Mouse (Mus musculus) spleen, adult 2 months (tissue): Measurements from ENCODE around the gene Tnfrsf26. TPM values are rescaled to one million over a fixed set of nuclear protein-coding genes. Genes with fewer than 3 reads are reported as not detected.
A peak's percentile ranks its signal among the peaks of the same experiment; 100 is the strongest.

Experiments
- DNase-seq, 2 experiments: peaks; one replicate each; pipeline versions ENCODE4 v3.0.0 to v3.0.0-alpha.2; 2012 to 2021; ENCODE audit warnings: low spot score in 2 of 2, low read depth in 1 of 2
- H3K27ac ChIP-seq: fragments of 200-500 bp; 2 replicates; pipeline ENCODE4 v1.5.1; 2012; ENCODE audit warnings: low read length, inconsistent platforms; ENCODE audit not compliant: insufficient read depth
- H3K27me3 ChIP-seq: fragments of 200-500 bp; 2 replicates; pipeline ENCODE4 v1.6.1; 2012; ENCODE audit warnings: mild to moderate bottlenecking, moderate library complexity, low read length, inconsistent platforms; ENCODE audit not compliant: control insufficient read depth, insufficient read depth
- H3K36me3 ChIP-seq: fragments of 200-500 bp; 2 replicates; pipeline ENCODE4 v1.6.1; 2012; ENCODE audit warnings: mild to moderate bottlenecking, low read length, inconsistent platforms; ENCODE audit not compliant: control insufficient read depth, insufficient read depth
- H3K4me1 ChIP-seq: fragments of 200-500 bp; 2 replicates; pipeline ENCODE4 v1.6.1; 2011; ENCODE audit warnings: inconsistent platforms; ENCODE audit not compliant: control insufficient read depth, insufficient read depth, insufficient read length
- H3K4me3 ChIP-seq: fragments of 200-500 bp; 2 replicates; pipeline ENCODE4 v1.5.1; 2011; ENCODE audit warnings: mild to moderate bottlenecking, inconsistent platforms; ENCODE audit not compliant: insufficient read depth, insufficient read length; ENCODE audit errors: extremely low read depth
- CTCF ChIP-seq: fragments of 200-500 bp; IDR thresholded peaks from 2 replicates; pipeline ENCODE4 v1.5.1; 2011; ENCODE audit warnings: mild to moderate bottlenecking, inconsistent platforms; ENCODE audit not compliant: insufficient read depth, insufficient read length, insufficient replicate concordance; ENCODE audit errors: extremely low read depth
- POLR2A ChIP-seq: fragments of 200-500 bp; IDR thresholded peaks from 2 replicates; pipeline ENCODE4 v1.6.1; 2011; ENCODE audit warnings: low read depth, low read length, inconsistent platforms
- WGBS: fragments of 180-500 bp; shearing (Covaris S2); methylation state at CpG from one replicate; pipeline ENCODE4 v1.1.7; 2018; 5-methylcytosine and 5-hydroxymethylcytosine counted together
- polyA plus RNA-seq: library from polyadenylated mRNA; depleted of rRNA; stranded (reverse); fragments of >200 nt; gene quantifications from 2 replicates; pipeline ENCODE4 v1.2.3, GENCODE M21; 2012

Tnfrsf26 gene
- polyA plus RNA-seq, 1 experiment, result 3.2 TPM

DNA sequence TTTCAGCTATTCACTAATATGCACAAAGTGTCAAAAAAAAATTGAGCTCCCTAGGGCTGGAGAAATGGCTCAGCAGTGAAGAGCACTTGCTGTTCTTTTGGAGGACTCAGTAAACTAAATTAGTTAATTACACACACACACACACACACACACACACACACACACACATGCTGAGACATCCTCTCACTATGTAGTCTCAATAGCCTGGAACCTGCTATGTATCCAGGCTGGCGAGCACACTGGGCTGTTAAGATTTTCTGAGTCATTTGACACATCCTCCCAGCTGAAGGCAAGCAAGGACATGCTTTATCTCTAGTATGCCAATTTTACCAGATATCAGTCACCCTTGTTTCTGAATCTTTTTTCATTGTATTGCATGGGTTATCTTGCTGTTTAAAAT is 7.6 kb downstream of the Tnfrsf26 start:
- no peak overlapping the region for H3K4me3 ChIP-seq
- H3K36me3 ChIP-seq, result peaks cover 14% of the 10 kb centered on the region
- no peak for TF ChIP-seq POLR2A
- TF ChIP-seq CTCF, result no peak
- H3K4me1 ChIP-seq, result peaks cover 4% of the 10 kb centered on the region
- 91% methylated on average over 1 of the region's 1 CpGs for WGBS
- H3K27me3 ChIP-seq, result no peaks in the 10 kb centered on the region
- no peak for DNase-seq
- H3K27ac ChIP-seq, result no peak overlapping the region

GRCm38 (mm10) chr7:143614404-143615135 is 14.0 kb downstream of the Tnfrsf26 start:
- 37% methylated on average over 9 of the region's 9 CpGs for WGBS
- DNase-seq, result no peak
- no peaks in the 10 kb centered on the region for H3K27me3 ChIP-seq

DNA sequence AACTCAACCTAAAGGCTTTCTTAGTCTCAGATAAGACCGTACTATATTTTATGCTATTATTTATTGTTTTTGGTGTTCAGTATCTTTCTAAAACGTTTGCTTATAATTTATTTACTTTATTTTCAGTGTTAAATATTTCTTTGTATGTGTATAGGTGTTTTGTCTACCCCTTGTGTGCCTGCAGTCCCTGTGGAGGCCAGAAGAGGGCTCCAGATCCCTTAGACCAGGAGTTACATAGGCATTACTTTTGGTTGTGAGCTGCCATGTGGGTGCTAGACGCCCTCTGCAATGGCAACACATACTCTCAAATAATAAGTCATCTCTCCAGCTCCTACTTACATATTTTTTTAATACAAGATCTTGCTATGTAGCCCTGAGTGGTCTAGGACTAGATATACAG is 16.3 kb downstream of the Tnfrsf26 start:
- Histone ChIP-seq H3K36me3 (peaks cover 17% of the 10 kb centered on the region), H3K4me1 (no peaks in the 10 kb centered on the region), H3K27me3 (no peaks in the 10 kb centered on the region), H3K27ac (no peak overlapping the region), H3K4me3 (no peak overlapping the region)
- 75% methylated on average over 3 of the region's 3 CpGs for WGBS
- no peak for DNase-seq
- no peak for TF ChIP-seq POLR2A
- TF ChIP-seq CTCF, result peak; percentile 35; the same call in 1 of the 2 replicates

More at GRCm38 (mm10) chr7:143614404-143615135, 14.0 kb downstream of the Tnfrsf26 start:
- TF ChIP-seq CTCF (no peak), POLR2A (no peak)
- no peak overlapping the region for H3K4me3 ChIP-seq
- H3K4me1 ChIP-seq, result no peaks in the 10 kb centered on the region
- no peak overlapping the region for H3K27ac ChIP-seq
- peaks cover 14% of the 10 kb centered on the region for H3K36me3 ChIP-seq

DNA sequence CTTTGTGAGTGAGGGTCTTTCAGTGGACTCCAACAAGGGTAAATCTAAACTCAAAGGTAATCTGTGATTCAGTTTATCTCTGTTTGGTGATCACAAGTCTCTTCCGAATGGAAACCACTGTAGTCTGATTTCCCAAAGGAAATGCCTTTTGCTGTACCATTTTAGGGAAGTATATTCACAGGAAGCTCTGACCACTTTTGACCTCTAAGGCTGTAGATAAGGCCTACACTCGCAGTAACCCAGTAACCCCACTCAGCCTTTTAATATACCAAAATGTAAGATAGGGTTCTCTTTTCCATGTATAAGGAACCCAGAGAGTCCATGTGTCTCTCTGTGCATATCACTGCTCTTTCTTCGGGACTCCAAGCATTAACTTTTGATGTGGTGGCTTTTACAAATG is 23.2 kb downstream of the Tnfrsf26 start:
- H3K4me3 ChIP-seq, result no peak overlapping the region
- H3K4me1 ChIP-seq, result peaks cover 2% of the 10 kb centered on the region; the same call in 1 of the 2 replicates
- no peak for TF ChIP-seq POLR2A
- TF ChIP-seq CTCF, result no peak
- no peak for DNase-seq
- no peaks in the 10 kb centered on the region for H3K27me3 ChIP-seq
- H3K36me3 ChIP-seq, result peaks cover 14% of the 10 kb centered on the region
- WGBS, result 38% methylated on average over 3 of the region's 3 CpGs
- H3K27ac ChIP-seq, result no peak overlapping the region

DNA sequence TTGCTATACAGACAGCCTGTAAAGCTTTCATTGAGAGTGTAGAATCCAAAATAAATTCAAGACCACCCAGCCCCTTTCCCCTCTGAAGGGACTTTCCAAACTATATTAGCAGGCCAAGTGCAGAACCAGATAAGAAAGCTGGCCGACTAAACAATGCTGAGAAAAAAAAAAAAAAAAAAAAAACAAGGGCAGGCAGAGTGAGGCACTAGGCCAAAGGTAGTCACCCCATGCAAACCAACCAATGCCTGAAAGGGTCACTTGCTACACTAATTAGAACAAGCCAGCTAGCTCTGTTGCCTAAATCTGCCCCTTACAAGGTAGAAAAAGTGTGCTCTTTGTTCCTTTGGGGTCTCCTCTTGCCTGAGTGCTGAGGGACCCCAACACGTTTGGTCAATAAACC is 23.6 kb downstream of the Tnfrsf26 start:
- TF ChIP-seq CTCF (no peak), POLR2A (no peak)
- Histone ChIP-seq H3K27me3 (no peaks in the 10 kb centered on the region), H3K36me3 (peaks cover 14% of the 10 kb centered on the region), H3K4me3 (no peak overlapping the region), H3K27ac (no peak overlapping the region), H3K4me1 (peaks cover 2% of the 10 kb centered on the region; the same call in 1 of the 2 replicates)
- DNase-seq, result no peak
- 54% methylated on average over 2 of the region's 2 CpGs for WGBS

- Histone ChIP-seq H3K36me3 (no peaks in the 10 kb centered on the region), H3K27me3 (no peaks in the 10 kb centered on the region), H3K4me1 (peaks cover 8% of the 10 kb centered on the region; the same call in 1 of the 2 replicates), H3K4me3 (no peak overlapping the region), H3K27ac (no peak overlapping the region)
- TF ChIP-seq POLR2A, result no peak
- no peak for TF ChIP-seq CTCF
- DNase-seq, result no peak
- 85% methylated on average over 2 of the region's 2 CpGs for WGBS
Measured at GRCm38 (mm10) chr7:143601705-143602104, 26.8 kb downstream of the Tnfrsf26 start.

GRCm38 (mm10) chr7:143600231-143600740 is 28.2 kb downstream of the Tnfrsf26 start:
- peaks cover 8% of the 10 kb centered on the region; the same call in 1 of the 2 replicates for H3K4me1 ChIP-seq
- H3K27me3 ChIP-seq, result no peaks in the 10 kb centered on the region
- H3K27ac ChIP-seq, result no peak overlapping the region
- no peak for DNase-seq
- WGBS, result 6% methylated on average over 15 of the region's 15 CpGs
- H3K36me3 ChIP-seq, result no peaks in the 10 kb centered on the region
- TF ChIP-seq CTCF (no peak), POLR2A (no peak)
- peak overlapping the region; percentile 62 for H3K4me3 ChIP-seq
